Mouse (Mus musculus) brain, embryonic 14.5 days (tissue): ENCODE results near the gene Olfr703. TPM values are rescaled to one million over a fixed set of nuclear protein-coding genes. Genes with fewer than 3 reads are reported as not detected.

Experiments
- DNase-seq: peaks from one replicate; pipeline ENCODE4 v3.0.0-alpha.2; 2011; ENCODE audit warnings: low read depth
- CTCF ChIP-seq: fragments of 200-500 bp; IDR thresholded peaks from 2 replicates; pipeline ENCODE4 v1.5.1; 2012; ENCODE audit warnings: inconsistent platforms, mild to moderate bottlenecking, moderate library complexity, borderline replicate concordance; ENCODE audit not compliant: insufficient read depth, insufficient read length; ENCODE audit errors: extremely low read depth
- POLR2A ChIP-seq: fragments of 200-500 bp; IDR thresholded peaks from 2 replicates; pipeline ENCODE4 v1.6.1; 2012; ENCODE audit warnings: mild to moderate bottlenecking, inconsistent platforms, borderline replicate concordance; ENCODE audit not compliant: poor library complexity, insufficient read depth, insufficient read length, severe bottlenecking; ENCODE audit errors: extremely low read depth
- polyA plus RNA-seq: library from polyadenylated mRNA; depleted of rRNA; stranded (reverse); fragments of >200 nt; gene quantifications from 2 replicates; pipeline ENCODE4 v1.2.3, GENCODE M21; 2012; rRNA removed

Olfr703 gene
- not detected in 2 replicates for polyA plus RNA-seq

DNA sequence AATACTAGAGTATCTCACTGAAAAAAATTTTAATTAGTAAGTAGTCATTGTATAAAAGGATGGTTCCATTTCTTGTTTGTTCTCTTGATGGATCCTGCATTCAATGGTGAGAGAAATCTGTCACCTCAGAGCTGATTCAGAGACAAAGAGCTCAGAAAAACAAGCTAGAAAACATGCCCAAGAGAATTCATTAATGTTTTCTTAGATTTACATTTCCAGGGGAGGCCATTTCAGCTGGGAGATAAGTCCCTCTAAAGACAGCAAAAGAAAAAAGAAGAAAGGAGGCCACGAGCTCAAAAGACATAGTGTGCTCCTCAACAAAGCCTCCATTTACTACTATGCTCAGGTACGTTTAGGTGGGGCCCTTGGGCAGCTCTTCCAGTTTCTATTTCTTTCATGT, at the start of gene Olfr703:
Gene Olfr703, plus strand, starts transcription at position 301 of the 400 bp plus-strand sequence.
- DNase-seq = no peak
- TF ChIP-seq POLR2A (no peak), CTCF (no peak)

DNA sequence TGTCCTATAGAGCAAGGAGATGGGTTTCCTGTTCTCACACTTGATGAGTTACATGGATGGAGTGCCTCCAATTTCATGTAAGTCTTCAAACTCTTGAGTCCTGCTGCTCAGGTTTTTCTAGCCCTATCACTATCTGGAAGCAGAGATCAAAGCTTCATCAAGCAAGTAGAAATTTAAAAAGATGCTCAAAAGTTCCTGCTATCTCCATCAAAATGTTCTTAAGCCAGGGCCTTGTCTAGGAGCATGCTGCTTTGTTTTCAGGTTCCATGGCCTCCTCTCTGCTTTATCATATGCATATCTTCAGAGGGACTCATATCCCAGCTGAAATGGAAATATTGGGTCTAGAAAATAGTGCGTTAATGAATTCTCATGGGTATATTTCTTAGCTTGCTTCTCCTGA, 34.4 kb upstream of the Olfr703 start, which contains the start of gene Olfr700:
Gene Olfr700, minus strand, starts transcription at position 101 of the 400 bp plus-strand sequence.
- TF ChIP-seq POLR2A (no peak), CTCF (no peak)
- DNase-seq = no peak

DNA sequence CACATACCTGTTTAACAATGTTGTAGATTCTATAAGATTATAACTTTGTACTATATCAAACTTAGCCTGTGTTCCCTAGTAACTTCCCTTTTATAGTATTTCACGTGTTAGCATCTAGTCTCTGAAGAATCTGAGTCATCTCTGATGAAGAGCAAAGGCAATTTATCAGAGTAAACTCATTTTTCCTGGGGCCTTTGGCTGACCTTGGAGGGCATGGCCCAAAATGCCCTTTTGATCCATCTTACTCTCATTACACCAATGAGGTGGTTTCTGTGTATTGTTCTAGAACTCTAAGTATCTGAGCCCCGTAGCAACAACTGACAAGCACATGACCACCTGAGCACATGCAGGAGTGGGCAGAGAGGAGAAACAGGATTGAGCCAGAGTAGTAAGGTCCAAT, 29.3 kb upstream of the Olfr703 start, which contains the start of gene Olfr701:
Gene Olfr701, plus strand, starts transcription at position 301 of the 400 bp plus-strand sequence.
- no peak for TF ChIP-seq CTCF
- TF ChIP-seq POLR2A = no peak
- no peak for DNase-seq

DNA sequence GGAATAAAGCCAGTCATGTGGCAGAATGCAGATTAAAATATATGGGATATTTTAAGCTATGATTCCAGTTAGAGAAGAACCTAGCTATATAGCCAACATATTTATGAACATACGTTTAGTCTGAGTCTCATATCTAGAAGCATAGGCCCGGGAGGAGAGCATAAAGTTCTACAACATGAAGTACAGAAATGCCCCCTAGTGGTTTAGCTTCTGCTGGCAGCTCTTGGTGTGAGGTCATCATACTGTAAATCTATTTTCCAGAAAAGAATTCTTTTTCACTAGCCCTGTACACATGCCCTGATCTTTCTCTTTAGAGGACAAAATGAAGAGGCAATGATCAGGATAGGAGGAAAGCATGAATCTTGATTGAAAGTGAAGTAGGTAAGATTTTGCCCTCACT, 27.4 kb upstream of the Olfr703 start:
- TF ChIP-seq POLR2A = no peak
- peak; percentile 3; the same call in 1 of the 2 replicates for TF ChIP-seq CTCF
- peak; percentile 1 for DNase-seq

DNA sequence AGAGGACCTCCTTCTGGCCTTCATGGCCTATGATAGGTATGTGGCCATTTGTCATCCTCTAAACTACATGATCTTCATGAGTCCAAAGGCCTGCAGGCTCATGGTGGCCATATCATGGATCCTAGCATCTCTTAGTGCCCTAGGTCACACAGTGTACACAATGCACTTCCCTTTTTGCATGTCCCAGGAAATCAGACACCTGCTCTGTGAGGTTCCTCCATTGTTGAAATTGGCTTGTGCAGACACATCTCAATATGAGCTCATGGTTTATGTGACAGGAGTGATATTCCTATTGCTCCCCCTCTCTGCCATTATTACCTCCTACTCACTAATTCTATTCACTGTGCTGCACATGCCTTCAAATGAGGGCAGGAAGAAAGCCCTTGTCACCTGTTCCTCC, 24.7 kb upstream of the Olfr703 start:
- DNase-seq = no peak
- no peak for TF ChIP-seq POLR2A
- TF ChIP-seq CTCF = no peak

DNA sequence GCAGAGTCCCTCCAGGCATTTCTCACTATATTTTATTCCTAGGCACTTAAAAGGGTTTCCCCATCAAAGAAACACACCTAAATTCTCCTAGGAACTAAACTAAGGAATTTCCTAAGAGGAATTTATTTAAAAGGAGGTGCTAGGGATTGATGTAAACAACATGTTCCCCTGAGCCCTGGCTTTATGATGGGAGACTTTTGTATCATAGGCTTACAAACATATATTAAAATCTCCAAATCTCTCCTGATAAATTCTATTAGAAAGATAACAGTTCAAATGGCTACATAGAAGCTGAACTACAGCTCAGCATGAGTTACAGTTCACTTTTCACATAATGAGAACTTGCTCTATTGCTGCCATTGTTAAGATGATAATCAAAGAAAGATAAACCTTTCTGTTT, 9.4 kb upstream of the Olfr703 start, which contains the start of gene Olfr702:
Gene Olfr702, minus strand, starts transcription at position 101 of the 400 bp plus-strand sequence.
- TF ChIP-seq CTCF (no peak), POLR2A (no peak)
- DNase-seq = no peak

DNA sequence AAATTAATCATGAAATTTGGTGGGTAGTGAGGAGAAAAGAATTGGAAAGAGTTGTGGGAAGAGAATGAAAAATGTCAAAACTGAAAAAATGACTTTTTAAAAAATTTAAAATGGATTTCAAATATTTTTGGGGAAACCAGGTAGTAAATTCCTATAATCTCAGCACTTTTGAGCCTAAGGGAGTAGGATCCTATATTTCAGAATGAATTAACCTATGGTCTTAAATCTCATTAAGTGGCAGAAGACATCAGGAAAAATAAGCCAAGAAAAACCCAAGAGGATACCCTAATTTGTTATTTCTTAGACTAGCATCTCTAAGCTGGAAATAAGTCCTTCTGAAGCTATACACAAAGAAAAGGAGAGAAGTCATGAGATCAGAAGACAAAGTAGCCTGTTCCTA, 19.7 kb downstream of the Olfr703 start, which contains the start of gene Olfr704:
Gene Olfr704, plus strand, starts transcription at position 301 of the 400 bp plus-strand sequence.
- no peak for TF ChIP-seq CTCF
- TF ChIP-seq POLR2A = no peak

DNA sequence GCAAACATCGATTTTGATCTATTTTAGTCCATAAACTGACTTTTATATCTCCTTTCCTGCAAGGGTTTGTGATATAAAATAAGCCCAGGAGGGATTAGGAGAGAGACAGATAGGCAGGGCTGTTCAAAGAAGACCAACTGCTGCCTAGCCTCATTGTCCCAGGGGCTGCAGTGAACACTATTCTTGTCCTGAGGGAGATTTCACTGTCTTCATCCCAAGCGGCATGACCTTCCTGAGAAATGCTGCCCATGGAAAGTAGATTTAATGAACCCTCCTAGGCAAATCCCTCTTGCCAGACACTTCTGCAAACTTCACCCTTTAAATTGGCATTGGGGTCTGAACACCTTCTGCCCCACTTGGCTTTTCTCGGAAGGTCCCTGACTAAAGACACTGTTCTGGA, 33.6 kb downstream of the Olfr703 start, which contains the start of gene Olfr705:
Gene Olfr705, minus strand, starts transcription at position 101 of the 400 bp plus-strand sequence.
- TF ChIP-seq POLR2A (no peak), CTCF (no peak)

More for the DNA sequence above, 19.7 kb downstream of the Olfr703 start, which contains the start of gene Olfr704:
- no peak for DNase-seq

DNA sequence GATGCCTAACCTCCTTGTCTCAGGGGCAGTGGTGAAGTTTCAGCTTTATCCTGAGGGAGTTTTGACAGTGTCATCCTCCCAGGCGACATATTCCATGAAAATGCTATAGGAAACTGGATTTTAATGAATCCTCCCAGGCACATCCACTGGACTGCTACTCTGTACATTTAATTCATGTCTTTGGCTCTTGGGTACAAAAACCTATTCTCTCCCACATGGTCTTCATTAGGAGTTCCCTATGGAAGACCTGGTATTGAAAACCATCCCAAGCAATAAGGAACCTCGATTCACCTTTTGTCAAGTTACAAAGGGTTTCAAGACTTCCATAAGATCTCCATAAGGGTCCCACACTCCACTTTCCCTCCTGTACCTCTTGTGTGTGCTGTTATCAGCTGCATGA, 44.9 kb downstream of the Olfr703 start, which contains the start of gene Olfr706:
Gene Olfr706, minus strand, starts transcription at position 101 of the 400 bp plus-strand sequence.
- DNase-seq = no peak
- no peak for TF ChIP-seq CTCF
- TF ChIP-seq POLR2A = no peak

More for the DNA sequence above, 33.6 kb downstream of the Olfr703 start, which contains the start of gene Olfr705:
- DNase-seq = no peak

Other genes starting within 250 kb of the Olfr703 start
- 0.01 TPM in 1 of 2 replicates, not detected in the other for gene Olfr693, start 162.8 kb upstream of the Olfr703 start, polyA plus RNA-seq
- gene Olfr694, start 151.5 kb upstream of the Olfr703 start, polyA plus RNA-seq = not detected in 2 replicates
- not detected in 2 replicates for gene Olfr695, start 127.0 kb upstream of the Olfr703 start, polyA plus RNA-seq
- gene Olfr697, start 100.9 kb upstream of the Olfr703 start, polyA plus RNA-seq = not detected in 2 replicates
- not detected in 2 replicates for gene Olfr698, start 88.0 kb upstream of the Olfr703 start, polyA plus RNA-seq
- gene Olfr699, start 50.2 kb upstream of the Olfr703 start, polyA plus RNA-seq = not detected in 2 replicates
- not detected in 2 replicates for gene Olfr700, start 34.5 kb upstream of the Olfr703 start, polyA plus RNA-seq
- gene Olfr701, start 29.2 kb upstream of the Olfr703 start, polyA plus RNA-seq = not detected in 2 replicates
- gene Olfr702, start 9.5 kb upstream of the Olfr703 start, polyA plus RNA-seq = not detected in 2 replicates
- gene Olfr704, start 19.8 kb downstream of the Olfr703 start, polyA plus RNA-seq = not detected in 2 replicates
- gene Olfr705, start 33.5 kb downstream of the Olfr703 start, polyA plus RNA-seq = not detected in 2 replicates
- not detected in 2 replicates for gene Olfr706, start 44.8 kb downstream of the Olfr703 start, polyA plus RNA-seq
- not detected in 2 replicates for gene Olfr707, start 57.9 kb downstream of the Olfr703 start, polyA plus RNA-seq
- gene Olfr1532-ps1, start 64.6 kb downstream of the Olfr703 start, polyA plus RNA-seq = not detected in 2 replicates
- not detected in 2 replicates for gene Olfr709-ps1, start 88.9 kb downstream of the Olfr703 start, polyA plus RNA-seq
- gene Olfr710, start 105.0 kb downstream of the Olfr703 start, polyA plus RNA-seq = not detected in 2 replicates
- gene Olfr6, start 120.6 kb downstream of the Olfr703 start, polyA plus RNA-seq = not detected in 2 replicates
- gene Olfr711, start 132.1 kb downstream of the Olfr703 start, polyA plus RNA-seq = not detected in 2 replicates
- gene Olfr2, start 162.7 kb downstream of the Olfr703 start, polyA plus RNA-seq = not detected in 2 replicates
- not detected in 2 replicates for gene Olfr713, start 187.8 kb downstream of the Olfr703 start, polyA plus RNA-seq
- not detected in 2 replicates for gene Olfr714, start 227.6 kb downstream of the Olfr703 start, polyA plus RNA-seq
- gene Olfr17, start 249.9 kb downstream of the Olfr703 start, polyA plus RNA-seq = not detected in 2 replicates